Mouse (Mus musculus) T-helper 17 cell (primary cell): Measurements from ENCODE around the gene Slc25a21.
"Not testable (repeated sequence)": the region's sequence is repeated elsewhere in the genome, so short reads cannot be mapped to it uniquely, and the experiment has no call there.

ENCODE experiments used
- in situ Hi-C, 2 experiments: fragments of 300-600 bp; cut with MboI, MseI; formaldehyde crosslinking; loops; 1 replicate in 1 of 2; 2 replicates in 1 of 2; pipeline ENCODE4 v1.15.1; 2025; ENCODE audit warnings: high pct_unique_total_duplicates in 2 of 2

The Slc25a21 gene

DNA sequence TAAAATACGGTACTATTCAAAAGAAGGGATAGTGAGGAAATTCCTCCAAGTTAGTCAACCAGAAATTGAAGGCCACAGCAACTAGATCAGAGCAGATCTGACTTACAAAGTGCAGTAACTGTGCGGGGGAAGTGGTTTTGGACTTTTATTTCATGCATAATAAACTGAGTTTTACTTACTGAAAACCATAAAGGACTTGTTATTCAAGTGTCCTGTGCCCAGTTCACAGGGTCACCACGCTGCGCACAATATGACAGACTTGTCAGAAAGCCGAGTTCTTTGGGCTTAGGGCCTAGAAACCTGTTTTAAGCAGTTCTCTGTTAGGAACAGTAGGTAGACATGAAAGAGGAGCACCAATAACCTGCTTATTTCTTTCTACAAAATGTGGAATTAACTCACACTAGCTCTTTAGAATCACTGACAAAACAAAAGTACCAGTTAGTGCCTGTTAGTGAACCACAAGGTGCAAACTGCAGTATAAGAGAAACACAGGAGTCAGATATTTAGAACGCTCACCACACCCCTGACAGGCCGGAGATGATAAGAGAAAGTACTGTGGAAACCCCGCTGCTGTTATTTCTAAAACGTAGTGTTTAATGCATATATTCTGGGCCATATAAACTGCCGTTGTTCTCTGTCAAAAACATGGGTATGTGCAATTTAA is at the start of gene Slc25a21:
Gene Slc25a21, minus strand, starts transcription at position 110 of the 664 bp plus-strand sequence.
- in situ Hi-C loops: loop anchor here (5.0 to 25.0 kb wide), 2 partner anchors 510 to 515 kb away; partner anchors contain the start of gene Pax9 (in 1 of the 2)

DNA sequence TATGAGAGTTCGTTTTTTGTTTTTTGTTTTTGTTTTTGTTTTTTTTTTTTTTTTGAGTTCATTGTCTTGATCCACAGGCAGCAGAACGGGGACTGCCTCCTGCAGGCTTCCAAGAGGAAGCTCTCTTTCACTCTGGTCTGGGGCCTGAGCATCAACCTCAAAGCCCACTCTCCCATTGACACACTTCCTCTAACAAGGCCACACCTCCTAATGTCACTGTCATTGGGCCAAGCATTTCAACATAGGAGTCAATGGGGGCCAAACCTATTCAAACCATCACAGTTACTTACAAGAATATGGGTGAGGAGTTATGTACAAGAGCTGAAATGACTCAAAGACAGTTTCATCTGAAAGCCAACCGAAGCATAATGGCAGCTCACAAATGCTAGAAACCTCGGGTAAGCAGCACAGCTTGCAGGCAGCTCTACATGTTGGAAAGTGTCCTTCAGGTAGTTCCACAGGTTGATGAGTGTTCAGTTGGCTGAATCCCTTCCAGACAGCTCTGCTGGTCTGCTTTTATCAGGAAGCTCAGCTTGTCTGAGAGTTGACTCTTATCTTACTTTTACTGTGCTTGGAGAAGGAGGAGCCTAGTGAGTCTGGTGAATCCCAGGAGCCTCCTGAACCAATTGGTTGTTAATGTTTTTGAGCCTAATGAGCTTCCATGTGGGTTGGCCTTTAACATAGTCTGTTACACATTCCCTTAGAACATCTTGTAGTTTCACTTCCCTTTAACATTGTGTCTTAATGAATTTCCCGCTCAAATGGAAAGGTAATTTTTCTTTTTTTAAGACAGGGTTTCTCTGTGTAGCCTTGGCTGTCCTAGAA is 46.6 kb upstream of the Slc25a21 start:
- in situ Hi-C loops: loop anchor here in 1 of 2 experiments (10.0 kb wide), 1 partner anchor 1971 kb away; the partner anchor contains the start of gene Fbxo33

DNA sequence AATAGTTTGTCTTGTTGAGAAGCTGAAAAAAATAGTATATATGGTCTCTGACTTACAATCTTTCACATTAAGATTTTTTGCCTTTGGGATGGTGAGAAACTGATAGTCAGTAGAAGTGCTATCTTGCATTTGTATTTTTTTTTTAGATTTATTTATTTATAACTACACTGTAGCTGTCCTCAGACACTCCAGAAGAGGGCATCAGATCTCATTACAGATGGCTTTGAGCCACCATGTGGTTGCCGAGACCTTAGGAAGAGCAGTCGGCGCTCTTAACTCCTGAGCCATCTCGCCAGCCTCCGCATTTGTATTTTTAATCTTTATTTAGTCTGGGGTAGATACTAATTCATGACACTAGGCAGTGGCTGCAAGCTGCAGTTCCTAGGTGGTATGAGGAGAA is 36.1 kb upstream of the Slc25a21 start:
- in situ Hi-C loops: no loop called here

DNA sequence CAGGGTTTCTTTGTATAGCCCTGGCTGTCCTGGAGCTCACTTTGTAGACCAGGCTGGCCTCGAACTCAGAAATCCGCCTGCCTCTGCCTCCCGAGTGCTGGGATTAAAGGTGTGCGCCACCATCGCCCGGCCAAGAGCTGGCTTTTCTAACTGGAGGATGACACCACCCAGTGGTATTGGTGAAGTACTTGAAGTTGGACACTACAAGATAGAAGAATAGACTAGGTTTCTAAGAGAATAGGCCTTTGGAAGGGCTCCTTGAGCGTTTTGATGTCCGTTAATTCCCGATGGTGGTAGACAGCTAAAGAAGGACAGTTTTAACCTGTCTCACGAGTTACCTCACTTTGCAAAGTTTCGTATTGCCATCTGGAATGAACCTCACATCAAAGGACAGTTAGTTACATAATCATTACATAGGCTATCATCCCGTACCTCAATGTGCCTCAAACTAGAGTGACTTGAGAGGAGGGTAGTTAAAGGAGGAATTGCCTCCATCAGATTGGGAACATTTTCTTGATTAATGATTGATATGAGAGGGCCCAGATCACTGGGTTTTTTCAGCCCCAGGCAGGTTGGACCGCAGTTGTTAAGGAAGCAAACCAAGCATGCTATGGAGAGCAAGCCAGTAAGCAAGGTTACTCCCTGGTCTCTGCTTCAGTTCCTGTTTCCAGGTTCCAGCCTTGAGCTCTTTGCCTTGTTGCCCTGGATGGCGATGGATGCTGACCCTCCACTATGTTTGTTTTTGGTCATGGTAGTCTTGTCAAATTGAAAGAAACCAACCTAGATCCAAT is 34.0 kb upstream of the Slc25a21 start:
- in situ Hi-C loops: no loop called here

DNA sequence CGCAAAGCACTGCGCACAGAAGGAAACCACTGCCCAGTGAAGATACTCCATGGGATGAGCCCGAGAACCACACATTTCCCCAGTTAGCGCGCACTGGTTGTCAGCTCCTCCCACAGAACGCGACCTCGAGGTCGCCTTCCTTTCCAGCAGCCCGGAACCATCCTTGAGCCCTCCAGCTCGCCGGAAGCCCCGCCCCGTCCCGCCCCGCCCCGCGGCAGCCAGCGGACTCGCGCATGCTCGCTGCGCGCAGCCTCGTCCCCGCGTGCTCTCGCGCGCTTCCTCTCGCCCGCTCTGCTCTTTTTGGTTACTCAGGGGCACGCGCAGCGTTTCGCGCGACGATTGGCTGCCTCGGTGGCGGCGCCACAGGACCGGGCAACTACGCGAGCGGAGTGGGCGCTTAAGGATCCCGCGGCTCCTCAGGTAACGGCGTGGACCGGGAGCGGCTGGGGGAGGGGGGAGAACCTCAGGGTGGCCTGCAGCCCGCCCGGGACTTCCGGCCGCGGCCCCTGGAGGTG is 33.0 kb upstream of the Slc25a21 start, which contains the start of the genes Prps1l3 and Mipol1:
Gene Prps1l3, plus strand, starts transcription at position 221 of the 515 bp plus-strand sequence.
Gene Mipol1, plus strand, starts transcription at position 236 of the 515 bp plus-strand sequence.
- in situ Hi-C loops: no loop called here

DNA sequence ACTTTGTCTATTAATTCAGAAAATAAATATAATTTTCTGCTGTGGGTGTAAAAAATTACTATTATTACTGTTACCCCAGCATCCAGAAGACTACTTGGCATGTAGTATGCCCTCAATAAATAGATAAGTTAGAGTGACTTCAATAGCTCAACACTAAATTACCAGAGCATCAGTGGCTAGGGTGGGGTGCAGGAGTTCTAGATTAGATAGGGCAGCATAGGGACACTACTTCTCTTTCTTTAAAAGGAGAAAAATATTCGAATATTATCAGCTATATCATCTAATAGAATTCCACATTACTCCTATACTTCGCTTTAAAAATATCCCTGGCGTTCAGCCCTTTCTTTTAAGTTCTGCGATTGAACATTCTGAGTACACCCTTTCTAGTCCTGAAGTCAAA is 32.4 kb upstream of the Slc25a21 start:
- in situ Hi-C loops: loop anchor here in 1 of 2 experiments (5.0 kb wide), 1 partner anchor 1988 kb away; the partner anchor contains the start of gene Fbxo33

DNA sequence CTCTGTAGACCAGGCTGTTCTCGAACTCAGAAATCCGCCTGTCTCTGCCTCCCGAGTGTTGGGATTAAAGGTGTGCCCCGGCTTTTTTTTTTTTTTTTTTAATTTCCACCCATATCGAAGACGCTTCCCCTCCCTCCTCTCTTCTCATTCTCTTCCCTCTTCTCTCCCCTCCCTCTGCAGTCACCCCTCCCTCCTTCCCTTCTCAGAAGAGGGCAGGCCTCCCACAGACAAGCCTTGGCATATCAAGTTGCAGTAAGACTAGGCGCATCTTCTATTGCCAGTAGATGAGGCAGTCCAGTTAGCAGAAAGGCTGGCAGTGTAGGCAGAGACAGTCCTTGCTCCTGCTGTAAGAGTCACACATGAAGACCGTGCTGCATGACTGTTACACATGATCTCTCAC is 30.5 kb upstream of the Slc25a21 start:
- in situ Hi-C loops: loop anchor here in 1 of 2 experiments (5.0 kb wide), 1 partner anchor 1990 kb away; the partner anchor contains the start of gene Fbxo33

DNA sequence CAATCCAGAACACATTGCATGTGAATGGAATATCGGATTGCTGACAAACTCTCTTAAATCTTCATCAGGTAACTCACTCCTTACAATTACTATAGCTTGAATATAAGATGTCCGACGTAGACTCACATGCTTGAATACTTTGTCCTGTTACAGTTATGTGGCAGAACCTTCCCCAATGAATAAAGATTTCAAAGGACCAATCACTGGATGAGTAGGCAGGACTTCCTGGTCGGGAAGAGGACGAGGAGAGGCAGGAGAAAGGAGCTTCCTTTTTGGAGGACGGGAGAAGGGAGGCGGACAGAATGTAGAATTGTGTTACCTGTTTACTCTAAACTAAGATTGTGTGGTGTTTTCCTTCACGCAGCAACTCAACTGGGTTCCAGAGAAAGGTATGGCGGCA is 29.1 kb upstream of the Slc25a21 start:
- in situ Hi-C loops: loop anchor here in 1 of 2 experiments (5.0 kb wide), 1 partner anchor 1991 kb away; the partner anchor contains the start of gene Fbxo33

DNA sequence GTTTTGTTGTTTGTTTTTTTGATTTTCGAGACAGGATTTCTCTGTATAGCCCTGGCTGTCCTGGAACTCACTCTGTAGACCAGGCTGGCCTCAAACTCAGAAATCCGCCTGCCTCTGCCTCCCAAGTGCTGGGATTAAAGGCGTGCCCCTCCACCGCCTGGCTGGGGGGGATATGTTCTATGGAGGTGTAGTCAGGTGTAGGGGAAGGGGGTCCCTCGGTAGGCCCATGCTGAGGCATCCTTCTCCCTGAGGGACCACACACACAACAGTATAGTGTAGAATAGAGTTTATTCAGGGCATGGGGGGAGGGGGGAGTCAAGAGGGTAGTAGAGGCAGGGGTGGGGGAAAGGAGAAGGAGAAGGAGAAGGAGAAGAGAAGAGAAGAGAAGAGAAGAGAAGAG is 15.2 kb upstream of the Slc25a21 start:
- in situ Hi-C loops: not testable (repeated sequence)

DNA sequence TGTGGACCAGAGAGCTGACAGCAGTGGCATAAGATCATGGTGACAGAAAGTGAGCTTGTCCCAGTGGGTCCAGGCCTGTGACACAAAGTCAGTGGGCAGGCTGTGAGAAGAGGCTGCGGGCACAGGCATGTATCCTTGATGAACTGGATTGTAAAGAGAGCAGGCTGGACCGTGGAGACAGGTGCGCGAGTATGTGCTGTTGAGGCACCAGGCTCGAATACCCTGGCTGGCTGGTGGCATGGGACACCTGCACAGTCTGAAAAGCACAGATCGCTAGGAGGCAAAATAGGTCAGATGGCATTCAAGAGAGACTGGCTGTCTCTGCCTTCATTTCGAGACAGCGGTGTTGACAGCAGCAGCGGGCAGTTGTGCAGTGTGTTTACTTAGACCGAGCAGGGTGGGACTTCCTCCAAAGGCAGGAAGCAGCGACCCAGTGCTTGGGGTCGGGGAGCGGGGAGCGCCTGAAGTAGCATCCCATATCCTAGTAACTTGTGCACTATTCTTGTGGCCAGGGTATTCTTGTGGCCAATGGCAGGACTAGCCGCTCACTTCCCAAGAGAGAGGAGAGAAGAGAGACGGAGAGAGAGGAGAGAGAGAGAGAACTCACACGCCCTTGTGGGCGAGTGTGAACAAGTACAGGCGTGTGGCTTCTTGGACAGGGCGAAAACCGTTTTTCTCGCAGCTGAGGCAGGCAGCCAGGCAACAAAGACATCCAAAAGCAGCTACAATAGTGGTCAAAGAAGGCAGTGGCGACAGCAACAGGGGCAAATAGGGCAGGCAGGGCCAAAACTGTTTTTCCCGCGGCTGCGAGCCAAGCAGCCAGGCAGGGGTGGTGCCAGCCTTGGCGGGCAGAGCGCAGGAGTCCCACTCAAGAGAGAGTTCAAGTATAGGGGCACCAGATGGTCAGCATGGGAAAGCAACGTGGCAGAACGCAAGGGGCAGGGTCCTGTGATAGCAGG is 14.4 kb upstream of the Slc25a21 start:
- in situ Hi-C loops: no loop called here

DNA sequence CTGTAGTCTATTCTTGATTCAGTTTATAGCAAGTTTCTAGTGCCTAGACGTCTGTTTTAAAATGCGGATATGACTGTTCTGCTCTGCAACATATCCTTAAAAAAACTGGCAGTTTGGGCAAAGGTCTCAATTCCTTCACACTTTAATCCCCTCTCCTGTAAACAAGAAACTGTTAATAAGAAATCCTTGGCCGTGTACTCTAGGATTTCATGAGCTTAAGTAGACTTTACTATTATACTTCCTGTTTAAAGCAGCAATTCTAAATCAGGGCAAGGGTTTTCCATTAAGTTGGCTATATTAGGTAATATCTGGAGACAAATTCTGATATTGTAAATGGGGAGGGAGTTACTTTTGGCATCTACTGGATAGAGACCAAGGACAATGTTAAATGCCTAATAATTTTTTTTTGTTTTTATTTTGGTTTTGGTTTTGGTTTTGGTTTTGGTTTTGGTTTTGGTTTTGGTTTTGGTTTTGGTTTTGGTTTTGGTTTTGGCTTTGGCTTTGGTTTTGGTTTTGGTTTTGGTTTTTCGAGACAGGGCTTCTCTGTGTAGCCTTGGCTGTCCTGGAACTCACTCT is 7.1 kb upstream of the Slc25a21 start:
- in situ Hi-C loops: no loop called here

DNA sequence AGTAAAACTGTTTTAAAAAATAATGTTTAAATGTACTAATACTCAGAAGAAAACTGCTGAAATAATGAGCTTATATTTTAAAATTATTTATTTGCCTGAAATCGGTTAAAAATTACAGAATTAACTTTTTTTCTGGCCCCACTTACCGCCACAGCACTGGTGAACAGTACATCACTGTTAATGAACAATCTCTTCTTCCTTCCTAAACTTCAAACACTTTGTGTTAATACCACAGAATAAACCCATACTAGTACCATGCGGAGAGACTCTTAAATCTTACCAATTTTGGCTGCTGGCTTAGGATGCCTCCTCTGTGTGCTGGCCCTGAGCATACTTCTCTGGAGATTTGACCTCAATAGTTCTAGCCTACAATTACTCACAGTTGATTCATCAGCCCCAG is 4.6 kb upstream of the Slc25a21 start:
- in situ Hi-C loops: no loop called here

DNA sequence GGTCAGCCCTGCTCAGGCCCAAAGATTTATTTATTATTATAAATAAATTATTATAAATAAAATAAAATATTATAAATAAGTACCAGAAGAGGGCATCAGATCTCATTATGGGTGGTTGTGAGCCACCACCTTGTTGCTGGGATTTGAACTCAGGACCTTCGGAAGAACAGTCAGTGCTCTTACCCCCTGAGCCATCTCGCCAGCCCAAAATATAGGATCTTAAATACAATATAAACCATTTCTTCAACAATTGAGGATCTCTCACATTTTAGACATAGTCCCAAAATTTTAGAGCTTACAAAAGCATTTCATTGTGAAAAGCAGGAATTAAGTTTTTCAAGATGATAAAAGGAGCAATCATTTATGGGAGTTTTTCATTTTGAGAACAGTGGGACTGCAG is 2.2 kb upstream of the Slc25a21 start:
- in situ Hi-C loops: loop anchor here (5.0 to 25.0 kb wide), 2 partner anchors 512 to 517 kb away; partner anchors contain the start of gene Pax9 (in 1 of the 2)

DNA sequence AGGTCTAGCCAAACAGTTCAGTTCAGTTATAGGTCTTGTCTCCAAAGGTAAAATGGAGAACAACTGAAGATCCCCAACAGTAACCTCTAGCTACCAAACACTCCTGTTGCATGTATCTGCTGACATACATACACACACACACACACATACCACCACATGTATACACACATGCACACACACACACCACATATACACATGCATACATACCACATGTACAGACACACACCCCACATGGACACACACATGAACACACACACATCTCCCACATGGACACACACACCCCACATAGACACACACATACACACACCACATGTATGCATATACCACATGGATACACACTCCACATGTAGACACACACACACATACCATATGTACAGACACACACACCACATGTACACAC is 997 bp upstream of the Slc25a21 start:
- in situ Hi-C loops: loop anchor here (5.0 to 25.0 kb wide), 2 partner anchors 511 to 516 kb away; partner anchors contain the start of gene Pax9 (in 1 of the 2)

DNA sequence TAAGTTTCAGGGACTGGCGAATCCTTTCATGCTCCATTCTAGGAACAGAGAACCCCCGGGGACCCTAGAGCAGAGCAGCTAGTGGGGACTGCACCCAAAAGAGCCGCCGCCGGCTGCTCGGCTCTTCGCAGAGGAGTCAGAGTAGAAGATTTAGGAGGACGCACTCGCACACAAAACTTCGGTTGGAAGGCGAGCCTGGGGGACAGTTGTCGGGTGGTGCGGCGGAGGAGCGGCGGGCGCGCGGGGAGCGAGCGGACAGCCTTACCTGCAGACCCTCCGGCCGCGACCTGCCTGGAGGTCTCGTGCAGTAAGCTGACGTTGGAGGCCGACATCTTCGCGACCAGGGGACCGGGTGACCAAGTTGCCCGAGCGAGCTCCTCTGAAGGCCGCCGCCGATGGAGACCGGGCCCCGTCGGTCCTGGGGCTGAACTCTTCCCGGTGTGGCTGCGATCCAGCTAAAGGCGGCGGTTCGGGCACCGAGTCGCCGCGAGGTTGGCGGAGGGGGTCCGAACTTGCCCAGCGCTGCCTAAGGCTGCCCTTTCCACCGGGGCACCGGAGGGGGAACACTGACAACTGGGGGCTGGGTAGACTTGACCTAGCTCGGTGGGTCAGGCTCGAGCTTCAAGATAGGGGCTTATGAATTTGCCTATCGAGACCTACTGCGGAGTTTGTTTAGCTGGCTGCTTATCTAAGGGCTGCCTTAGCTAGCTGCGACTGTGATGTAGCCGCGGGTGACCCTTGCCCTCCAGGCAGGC is 487 bp downstream of the Slc25a21 start:
- in situ Hi-C loops: loop anchor here (5.0 to 25.0 kb wide), 2 partner anchors 509 to 514 kb away; partner anchors contain the start of gene Pax9 (in 1 of the 2)

DNA sequence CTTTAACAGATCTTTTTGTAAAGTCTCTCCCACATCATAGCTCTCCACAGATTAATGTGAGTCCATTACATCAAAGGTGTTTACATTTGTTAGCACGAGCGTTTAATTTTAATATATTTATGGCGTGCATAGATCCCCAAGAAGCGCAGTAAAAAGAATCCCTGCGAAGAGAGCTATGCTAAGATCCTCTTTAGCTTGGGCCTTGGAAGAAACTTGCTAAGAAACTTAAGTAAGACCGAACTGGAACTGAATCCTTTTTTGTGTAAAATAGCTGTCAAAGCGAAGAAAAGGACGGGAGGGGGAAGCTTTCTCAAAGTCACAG is 1.0 kb downstream of the Slc25a21 start:
- in situ Hi-C loops: loop anchor here (5.0 to 25.0 kb wide), 2 partner anchors 509 to 514 kb away; partner anchors contain the start of gene Pax9 (in 1 of the 2)

DNA sequence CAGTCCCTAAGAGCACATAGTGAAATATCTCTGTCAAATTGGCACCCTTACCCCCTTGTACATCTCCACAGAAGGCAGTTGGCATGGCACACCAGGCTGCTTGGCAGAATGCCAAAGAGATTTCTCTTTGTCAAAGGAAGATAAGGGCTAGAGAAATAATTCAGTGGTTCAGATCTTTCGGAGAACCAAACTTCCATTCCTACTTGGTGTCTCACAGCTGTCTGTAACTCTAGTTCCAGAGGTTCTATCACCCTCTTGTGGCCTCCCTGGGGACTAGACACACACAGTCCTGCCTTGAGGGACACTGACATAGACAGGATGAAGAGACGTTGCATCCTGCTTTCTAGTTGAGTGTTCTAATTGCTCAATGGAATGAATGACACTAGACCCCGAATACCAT is 2.7 kb downstream of the Slc25a21 start:
- in situ Hi-C loops: loop anchor here (5.0 to 25.0 kb wide), 2 partner anchors 507 to 512 kb away; partner anchors contain the start of gene Pax9 (in 1 of the 2)

DNA sequence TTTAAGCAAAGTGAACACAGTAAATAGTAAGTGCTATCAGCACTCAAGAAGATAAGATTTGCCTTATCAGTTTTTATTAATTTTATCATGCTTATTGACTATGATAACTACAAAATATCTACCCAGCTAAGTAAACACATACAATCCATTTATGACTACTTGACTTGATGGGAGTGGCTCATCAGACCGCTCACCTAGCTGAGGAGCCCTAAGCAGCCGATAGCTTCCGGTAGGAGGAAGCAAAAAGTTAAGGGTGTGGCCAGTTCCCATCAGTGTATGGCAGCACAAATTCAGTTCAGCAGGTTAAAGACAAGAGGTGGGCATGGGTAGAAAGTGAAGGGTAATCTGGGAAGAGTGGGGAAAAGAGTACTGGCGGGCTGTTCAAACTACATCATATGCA is 10.2 kb downstream of the Slc25a21 start:
- in situ Hi-C loops: loop anchor here (10.0 to 25.0 kb wide), 2 partner anchors 500 to 1652 kb away; partner anchors contain the start of gene Pax9 (in 1 of the 2)
